Mouse (Mus musculus) layer of hippocampus, adult 9-10 months (tissue): ENCODE results near the gene Zpbp2.
"Not testable (repeated sequence)": the region's sequence is repeated elsewhere in the genome, so short reads cannot be mapped to it uniquely, and the experiment has no call there.

Source experiments
- DNase-seq: peaks from one replicate; pipeline ENCODE4 v3.0.0; 2022; ENCODE audit warnings: low spot score

Gene Zpbp2

GRCm38 (mm10) chr11:98589306-98589705 lies 38.4 kb downstream of the Zpbp2 start:
- no peak for DNase-seq

- no peak for DNase-seq
These were observed 39.9 kb downstream of the Zpbp2 start for GRCm38 (mm10) chr11:98590548-98591445.

GRCm38 (mm10) chr11:98595021-98595420 lies 44.1 kb downstream of the Zpbp2 start:
- DNase-seq, result no peak

GRCm38 (mm10) chr11:98595473-98595872 lies 44.6 kb downstream of the Zpbp2 start:
- DNase-seq, result no peak

GRCm38 (mm10) chr11:98595955-98596354 lies 45.1 kb downstream of the Zpbp2 start:
- no peak for DNase-seq

- no peak for DNase-seq
These were observed 46.5 kb downstream of the Zpbp2 start for GRCm38 (mm10) chr11:98597363-98597762.

GRCm38 (mm10) chr11:98597991-98598390 lies 47.1 kb downstream of the Zpbp2 start, which contains the start of gene Lrrc3c:
Gene Lrrc3c, plus strand, starts transcription at chr11:98598291.
- DNase-seq, result no peak

GRCm38 (mm10) chr11:98598851-98599290 lies 48.0 kb downstream of the Zpbp2 start:
- DNase-seq, result no peak

GRCm38 (mm10) chr11:98599291-98599690 lies 48.4 kb downstream of the Zpbp2 start:
- DNase-seq, result no peak

- DNase-seq, result no peak
These were observed 51.3 kb downstream of the Zpbp2 start for GRCm38 (mm10) chr11:98602090-98602690.

GRCm38 (mm10) chr11:98603953-98604352 lies 53.1 kb downstream of the Zpbp2 start:
- no peak for DNase-seq

- not testable (repeated sequence) for DNase-seq
These were observed 54.0 kb downstream of the Zpbp2 start for GRCm38 (mm10) chr11:98604911-98605310.

GRCm38 (mm10) chr11:98606763-98607162 lies 55.9 kb downstream of the Zpbp2 start:
- DNase-seq, result peak; percentile 43
